Mouse (Mus musculus) G1E (cell line): ENCODE results near the gene Agap1.

Source experiments
- CTCF ChIP-seq: IDR thresholded peaks from 2 replicates; pipeline ENCODE4 v1.5.1; 2012; ENCODE audit warnings: low read depth, low read length, inconsistent platforms, mixed read lengths
- GATA1 ChIP-seq: IDR thresholded peaks from 2 replicates; pipeline ENCODE4 v1.6.1; 2012; ENCODE audit warnings: borderline replicate concordance, low read length, inconsistent platforms, mixed read lengths
- TAL1 ChIP-seq: conservative IDR thresholded peaks from 2 replicates; pipeline ENCODE4 v1.6.1; 2012; ENCODE audit warnings: low read depth, low read length, inconsistent platforms, mixed read lengths

DNA sequence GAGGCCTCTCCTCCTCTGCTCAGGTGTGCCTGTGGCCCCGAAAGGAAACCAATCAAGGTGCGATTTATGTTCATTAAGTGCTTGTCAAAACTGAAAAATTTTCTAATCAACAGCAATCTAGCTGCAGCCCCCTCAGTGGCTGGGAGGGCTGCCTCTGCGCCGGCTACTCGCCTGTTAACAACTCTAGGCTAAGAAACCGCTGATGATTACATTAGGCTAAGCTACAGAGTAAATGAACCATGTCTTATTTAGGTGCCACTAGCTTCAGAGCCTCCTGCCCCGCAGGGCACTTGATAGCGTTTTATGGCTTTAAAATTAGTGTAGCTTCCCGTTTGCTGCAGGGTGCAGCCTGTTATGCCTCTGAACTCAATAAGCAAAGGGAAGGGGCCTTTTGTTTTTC is 279.8 kb downstream of the Agap1 start:
- TF ChIP-seq CTCF (no peak), TAL1 (no peak), GATA1 (no peak)
